In the genomic region with DNA sequence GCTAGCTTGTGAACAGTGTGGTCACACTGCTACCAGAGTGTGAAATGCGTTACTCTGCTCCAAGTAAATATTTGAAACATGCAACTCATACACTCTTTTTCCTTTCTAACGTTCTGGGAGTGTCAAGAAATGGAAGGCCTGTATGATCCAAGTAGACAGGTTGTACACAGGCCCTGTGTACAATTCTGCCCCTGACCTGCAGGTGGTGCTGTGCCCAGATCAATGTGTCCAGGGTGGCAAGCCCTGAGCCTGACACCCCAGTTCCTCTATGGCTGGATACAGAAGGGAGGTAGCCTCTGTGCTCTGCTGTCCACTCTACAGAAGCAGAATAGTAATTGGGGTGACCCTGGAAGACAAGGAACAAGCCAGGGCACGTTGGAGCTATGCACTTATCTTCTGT, we compare ENCODE assay signal across 9 mouse cellular contexts. TPM values are rescaled to one million over a fixed set of nuclear protein-coding genes. Genes with fewer than 3 reads are reported as not detected.
A peak's percentile ranks its signal among the peaks of the same experiment; 100 is the strongest.
DNase-seq lines count a peak whose midpoint lies in the region; ATAC-seq and TF ChIP-seq lines count a peak whose summit lies in the region.
"Had no signal": no experiment of that assay in that cellular context is flagged by ENCODE, and none has a peak within 500 bp of the region (broad histone marks: within the 10 kb centered on the region; RNA-seq: fewer than 3 reads in every experiment).

No protein-coding gene starts in this region.

- ATAC-seq in liver, embryonic 11.5 days (replicated peaks; ENCODE audit: low FRiP score): no peak
- peak; percentile 61; the same call in 1 of the 2 replicates for ATAC-seq in liver, postnatal 0 days
- no peak for ATAC-seq in midbrain, embryonic 14.5 days (ENCODE audit: low FRiP score, low TSS enrichment)

- peak; percentile 17 for DNase-seq in liver, adult 2 months (ENCODE audit: extremely low read depth, low read depth, low spot score)
- DNase-seq in liver, embryonic 11.5 days (ENCODE audit: low spot score): no peak
- DNase-seq in T-cell, adult 2 months (ENCODE audit: low spot score): peak; percentile 78
- DNase-seq in gastrocnemius, postnatal 10 days: peak; percentile 56
- DNase-seq in liver, postnatal 0 days: peak; percentile 77
- peak; percentile 84 for DNase-seq in splenic B cell, adult 2 months (ENCODE audit: low read depth, low spot score)
- no peak for DNase-seq in midbrain, embryonic 14.5 days
- no peak for DNase-seq in left cerebral cortex, postnatal 4 days

- TF ChIP-seq CTCF in liver, adult 2 months (IDR thresholded peaks at IDR 0.05; ENCODE audit: low read depth, low read length): peak; percentile 86
- TF ChIP-seq CTCF in liver, postnatal 0 days (IDR thresholded peaks at IDR 0.05; ENCODE audit: low read depth): peak; percentile 89

- intact Hi-C loops in left cerebral cortex, postnatal 4 days (cut with DNase I): no loop called here

- H3K36me3 ChIP-seq in liver, adult 2 months (ENCODE audit: control insufficient read depth, insufficient read depth, low read length): no peaks in the 10 kb centered on the region
- no peaks in the 10 kb centered on the region for H3K36me3 ChIP-seq in liver, embryonic 11.5 days (ENCODE audit: control insufficient read depth, insufficient read depth, low read length)
- no peaks in the 10 kb centered on the region for H3K36me3 ChIP-seq in liver, postnatal 0 days (replicated peaks; ENCODE audit: insufficient read depth, low read length)
- no peaks in the 10 kb centered on the region for H3K36me3 ChIP-seq in splenic B cell, adult 2 months (ENCODE audit: control insufficient read depth, insufficient read depth, low read length, poor library complexity, severe bottlenecking)
- no peaks in the 10 kb centered on the region for H3K36me3 ChIP-seq in midbrain, embryonic 14.5 days (ENCODE audit: control insufficient read depth, insufficient read depth, low read length)
- H3K36me3 ChIP-seq: lung, embryonic 15.5 days had no signal

- H3K9me3 ChIP-seq in liver, embryonic 11.5 days (ENCODE audit: control insufficient read depth, low read length): no peaks in the 10 kb centered on the region
- no peaks in the 10 kb centered on the region for H3K9me3 ChIP-seq in liver, postnatal 0 days (ENCODE audit: low read length)
- no peaks in the 10 kb centered on the region for H3K9me3 ChIP-seq in midbrain, embryonic 14.5 days (ENCODE audit: control insufficient read depth, low read length)
- H3K9me3 ChIP-seq: lung, embryonic 15.5 days had no signal

- no peak for TF ChIP-seq POLR2A in liver, adult 2 months (IDR thresholded peaks at IDR 0.05; ENCODE audit: extremely low read depth, insufficient read depth, low read length)

- H3K27ac ChIP-seq in liver, adult 2 months (replicated peaks; ENCODE audit: insufficient read depth, low read depth, low read length): no peak overlapping the region
- no peak overlapping the region for H3K27ac ChIP-seq in liver, embryonic 11.5 days (ENCODE audit: low read depth, low read length)
- no peak overlapping the region for H3K27ac ChIP-seq in liver, postnatal 0 days (ENCODE audit: low read depth)
- no peak overlapping the region for H3K27ac ChIP-seq in midbrain, embryonic 14.5 days (replicated peaks; ENCODE audit: low read depth, low read length)
- H3K27ac ChIP-seq: lung, embryonic 15.5 days had no signal

- H3K9ac ChIP-seq in liver, adult 2 months (ENCODE audit: low read depth, low read length): no peak overlapping the region
- no peak overlapping the region for H3K9ac ChIP-seq in liver, embryonic 11.5 days (ENCODE audit: low read depth, low read length)
- no peak overlapping the region for H3K9ac ChIP-seq in liver, postnatal 0 days (replicated peaks)
- H3K9ac ChIP-seq in midbrain, embryonic 14.5 days (replicated peaks; ENCODE audit: low read length): no peak overlapping the region
- H3K9ac ChIP-seq: lung, embryonic 15.5 days had no signal

- no peak overlapping the region for H3K4me2 ChIP-seq in liver, embryonic 11.5 days
- no peak overlapping the region for H3K4me2 ChIP-seq in liver, postnatal 0 days (ENCODE audit: low read depth, low read length)
- H3K4me2 ChIP-seq in midbrain, embryonic 14.5 days (ENCODE audit: low read length): no peak overlapping the region
- H3K4me2 ChIP-seq: lung, embryonic 15.5 days had no signal

- no peaks in the 10 kb centered on the region for H3K27me3 ChIP-seq in liver, adult 2 months (ENCODE audit: control insufficient read depth, insufficient read depth, low read length)
- no peaks in the 10 kb centered on the region for H3K27me3 ChIP-seq in liver, embryonic 11.5 days (replicated peaks; ENCODE audit: control insufficient read depth, insufficient read depth, low read length)
- no peaks in the 10 kb centered on the region for H3K27me3 ChIP-seq in liver, postnatal 0 days (ENCODE audit: insufficient read depth, low read length)
- no peaks in the 10 kb centered on the region for H3K27me3 ChIP-seq in splenic B cell, adult 2 months (ENCODE audit: control insufficient read depth, insufficient read depth, low read length, poor library complexity, severe bottlenecking)
- no peaks in the 10 kb centered on the region for H3K27me3 ChIP-seq in midbrain, embryonic 14.5 days (ENCODE audit: control insufficient read depth, insufficient read depth, low read length)
- H3K27me3 ChIP-seq: lung, embryonic 15.5 days had no signal

- no peaks in the 10 kb centered on the region for H3K79me2 ChIP-seq in liver, adult 2 months (ENCODE audit: control insufficient read depth, insufficient read depth, low read length)

- 52% methylated on average over 3 of the region's 3 CpGs for WGBS in liver, adult 2 months
- WGBS in liver, embryonic 11.5 days: 52% methylated on average over 3 of the region's 3 CpGs
- WGBS in liver, postnatal 0 days (ENCODE audit: insufficient replicate concordance): 40% methylated on average over 3 of the region's 3 CpGs
- 69% methylated on average over 3 of the region's 3 CpGs for WGBS in midbrain, embryonic 14.5 days

- H3K4me1 ChIP-seq in liver, adult 2 months (ENCODE audit: control insufficient read depth, insufficient read depth, low read length): no peaks in the 10 kb centered on the region
- H3K4me1 ChIP-seq in liver, embryonic 11.5 days (replicated peaks; ENCODE audit: control insufficient read depth, insufficient read depth, low read length): 0 out of 2 replicates have a peak, but pooled peaks cover 2% of the 10 kb centered on the region
- H3K4me1 ChIP-seq in liver, postnatal 0 days (ENCODE audit: insufficient read depth): no peaks in the 10 kb centered on the region
- H3K4me1 ChIP-seq in midbrain, embryonic 14.5 days (ENCODE audit: control insufficient read depth, insufficient read depth, low read length): no peaks in the 10 kb centered on the region

- TF ChIP-seq EP300 in liver, postnatal 0 days (IDR thresholded peaks at IDR 0.05; ENCODE audit: low read depth): no peak

- no peak overlapping the region for H3K4me3 ChIP-seq in liver, adult 2 months (ENCODE audit: insufficient read depth, low read depth, low read length)
- no peak overlapping the region for H3K4me3 ChIP-seq in liver, embryonic 11.5 days (ENCODE audit: low read depth, low read length)
- no peak overlapping the region for H3K4me3 ChIP-seq in liver, postnatal 0 days (ENCODE audit: low read depth, low read length)
- H3K4me3 ChIP-seq in midbrain, embryonic 14.5 days (replicated peaks; ENCODE audit: low read depth, low read length): no peak overlapping the region
- H3K4me3 ChIP-seq: lung, embryonic 15.5 days had no signal

RNA-seq across cellular contexts. Expression of a gene that starts 24.3 kb away (rescaled TPM):
- total RNA-seq in liver, adult 2 months (2014; rRNA removed): 1.3 and 1.7 TPM in 2 replicates
- 1.9 and 2.4 TPM in 2 replicates for polyA plus RNA-seq in liver, adult 2 months (2012; rRNA removed)
- 1.4 and 1.5 TPM in 2 replicates for polyA plus RNA-seq in liver, embryonic 11.5 days (2014; fragmentation: Nextera tagmentation; extraction: Ambion mirVana)
- total RNA-seq in gastrocnemius, postnatal 10 days (2021): 1 to 10 TPM; 4.4 to 5.3 TPM
- polyA plus RNA-seq in liver, postnatal 0 days (2015; fragmentation: Nextera tagmentation; extraction: Ambion mirVana): 0.83 and 0.86 TPM in 2 replicates
- polyA plus RNA-seq in midbrain, embryonic 14.5 days (2014; fragmentation: Nextera tagmentation; extraction: Ambion mirVana): 1.6 and 2.3 TPM in 2 replicates
- total RNA-seq in left cerebral cortex, postnatal 4 days (2021): 1 to 10 TPM; 2.9 to 4.3 TPM

Comparison
In these comparisons a context has a peak if more than half of its experiments do, and no peak if none do; other contexts are left out.
1. DNase-seq: peak in liver, adult 2 months (single experiment), T-cell, adult 2 months (single experiment), gastrocnemius, postnatal 10 days (single experiment), liver, postnatal 0 days (single experiment) and splenic B cell, adult 2 months (single experiment); none in liver, embryonic 11.5 days (single experiment), midbrain, embryonic 14.5 days (single experiment) and left cerebral cortex, postnatal 4 days (single experiment).